Mouse (Mus musculus) kidney, postnatal 10 days (tissue): ENCODE data around the gene Cib1.

Experiments
- DNase-seq: peaks from one replicate; pipeline ENCODE4 v3.0.0; 2021; ENCODE audit warnings: mixed read lengths

Cib1 gene

GRCm38 (mm10) chr7:80200963-80201539, 31.6 kb downstream of the Cib1 start:
- no peak for DNase-seq

GRCm38 (mm10) chr7:80200588-80200945, 32.0 kb downstream of the Cib1 start:
- no peak for DNase-seq

- DNase-seq: no peak
These were observed 32.6 kb downstream of the Cib1 start for GRCm38 (mm10) chr7:80199851-80200587.

GRCm38 (mm10) chr7:80199286-80199685, 33.3 kb downstream of the Cib1 start:
- DNase-seq: no peak

GRCm38 (mm10) chr7:80198863-80199262, 33.8 kb downstream of the Cib1 start:
- peak; percentile 44 for DNase-seq

- DNase-seq: peak; percentile 90
These were observed 34.5 kb downstream of the Cib1 start for GRCm38 (mm10) chr7:80197941-80198778.

GRCm38 (mm10) chr7:80197371-80197770, 35.2 kb downstream of the Cib1 start:
- DNase-seq: no peak

- DNase-seq: no peak
These were observed 36.9 kb downstream of the Cib1 start for GRCm38 (mm10) chr7:80195576-80196263.

GRCm38 (mm10) chr7:80195146-80195545, 37.5 kb downstream of the Cib1 start:
- no peak for DNase-seq

GRCm38 (mm10) chr7:80193941-80194739, 38.5 kb downstream of the Cib1 start:
- DNase-seq: no peak

- peak; percentile 95 for DNase-seq
These were observed 40.2 kb downstream of the Cib1 start for GRCm38 (mm10) chr7:80192226-80193061.

GRCm38 (mm10) chr7:80191455-80191854, 41.2 kb downstream of the Cib1 start:
- DNase-seq: peak; percentile 77

GRCm38 (mm10) chr7:80189147-80189933, 43.3 kb downstream of the Cib1 start:
- peak; percentile 45 for DNase-seq

GRCm38 (mm10) chr7:80188579-80189125, 44.0 kb downstream of the Cib1 start:
- DNase-seq: no peak

GRCm38 (mm10) chr7:80187501-80187900, 45.1 kb downstream of the Cib1 start:
- no peak for DNase-seq

- peak; percentile 93 for DNase-seq
These were observed 45.9 kb downstream of the Cib1 start, which contains the start of gene Sema4b for GRCm38 (mm10) chr7:80186531-80187296. Sema4b (plus strand) TSS chr7:80186841.

- DNase-seq: peak; percentile 81
These were observed 46.6 kb downstream of the Cib1 start for GRCm38 (mm10) chr7:80186021-80186420.

GRCm38 (mm10) chr7:80184968-80185367, 47.6 kb downstream of the Cib1 start:
- no peak for DNase-seq

GRCm38 (mm10) chr7:80184551-80184950, 48.1 kb downstream of the Cib1 start:
- DNase-seq: no peak
